Mouse (Mus musculus): ENCODE data around the gene Gm2888.
A peak's percentile ranks its signal among the peaks of the same experiment; 100 is the strongest.
"Not testable (repeated sequence)": the region's sequence is repeated elsewhere in the genome, so short reads cannot be mapped to it uniquely, and the experiment has no call there.

Gm2888 gene

GRCm38 (mm10) chr14:3029702-3030101, at the start of gene Gm2888:
Gene Gm2888, plus strand, starts transcription at chr14:3030002.
- DNase-seq, result not testable (repeated sequence)

- peak; percentile 3 for DNase-seq
Observed at GRCm38 (mm10) chr14:3048727-3049512, 19.1 kb downstream of the Gm2888 start, which contains the start of gene Gm2897. Gene Gm2897, plus strand, starts transcription at chr14:3049285.

GRCm38 (mm10) chr14:3049513-3049800, 19.7 kb downstream of the Gm2888 start:
- DNase-seq, result peak; percentile 4

- DNase-seq, result peak; percentile 24
Observed at GRCm38 (mm10) chr14:3050087-3050486, 20.3 kb downstream of the Gm2888 start.
